Mouse (Mus musculus): ENCODE data around the gene Hcn3.

DNA sequence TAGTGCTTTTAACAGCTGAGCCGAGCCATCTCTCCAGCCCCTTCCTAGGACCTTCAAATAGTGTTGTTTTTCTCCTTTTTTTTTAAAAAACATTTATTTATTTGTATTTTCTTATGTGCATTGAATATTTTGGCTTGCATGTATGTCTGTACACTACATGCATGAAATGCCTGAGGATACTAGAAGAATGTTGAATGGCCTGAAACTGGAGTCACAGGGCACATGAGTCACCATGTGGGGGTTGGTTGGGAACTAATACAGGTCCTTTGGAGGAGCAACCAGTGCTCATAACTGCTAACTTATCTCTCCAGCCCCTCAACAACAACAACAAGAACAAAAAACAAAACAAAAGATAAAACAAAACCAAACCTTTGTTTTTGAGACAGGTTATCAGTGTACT is 3.1 kb upstream of the Hcn3 start:
- TF ChIP-seq ZC3H11A (IDR thresholded peaks at IDR 0.05; ENCODE audit: borderline replicate concordance, low read depth, low read length): no peak
- no peak for TF ChIP-seq CHD2 (IDR thresholded peaks at IDR 0.05; ENCODE audit: low read depth, low read length)
